Mouse (Mus musculus) MEL (cell line): Measurements from ENCODE around the gene Myrf.
"Not testable (repeated sequence)": the region's sequence is repeated elsewhere in the genome, so short reads cannot be mapped to it uniquely, and the experiment has no call there.

Experiments used
- CTCF ChIP-seq, 3 experiments: IDR thresholded peaks in 2 of 3; conservative IDR thresholded peaks in 1 of 3; 2 replicates each; pipeline ENCODE4 v1.5.1; 2011 to 2012; ENCODE audit warnings: low read length in 3 of 3, low read depth in 2 of 3, mild to moderate bottlenecking in 2 of 3, improper control_type of control experiment in 1 of 3, inconsistent platforms in 1 of 3, mixed read lengths in 1 of 3, moderate library complexity in 1 of 3; ENCODE audit not compliant: control insufficient read depth in 1 of 3, insufficient read depth in 1 of 3, poor library complexity in 1 of 3, severe bottlenecking in 1 of 3
- E2F4 ChIP-seq: IDR thresholded peaks from 2 replicates; pipeline ENCODE4 v1.6.1; 2011; ENCODE audit warnings: low read depth, low read length, improper control_type of control experiment, borderline replicate concordance
- EP300 ChIP-seq, 2 experiments: IDR thresholded peaks; 2 replicates each; pipeline ENCODE4 v1.6.1; 2011; ENCODE audit warnings: improper control_type of control experiment in 2 of 2, low read length in 2 of 2, low read depth in 1 of 2, mild to moderate bottlenecking in 1 of 2
- MAFK ChIP-seq: IDR thresholded peaks from 2 replicates; pipeline ENCODE4 v1.6.1; 2011; ENCODE audit warnings: low read depth, mild to moderate bottlenecking, low read length, improper control_type of control experiment, borderline replicate concordance
- MXI1 ChIP-seq: IDR thresholded peaks from 2 replicates; pipeline ENCODE4 v1.6.1; 2011; ENCODE audit warnings: mild to moderate bottlenecking, low read depth, low read length, improper control_type of control experiment
- POLR2A ChIP-seq, 2 experiments: IDR thresholded peaks; 2 replicates each; pipeline ENCODE4 v1.6.1; 2011 to 2012; ENCODE audit warnings: low read length in 2 of 2, mild to moderate bottlenecking in 2 of 2, control low read depth in 1 of 2, improper control_type of control experiment in 1 of 2, low read depth in 1 of 2, moderate library complexity in 1 of 2; ENCODE audit not compliant: control insufficient read depth in 1 of 2, insufficient read depth in 1 of 2, poor library complexity in 1 of 2
- TAL1 ChIP-seq: IDR thresholded peaks from 2 replicates; pipeline ENCODE4 v1.6.1; 2012; ENCODE audit warnings: mild to moderate bottlenecking, inconsistent platforms, low read length, moderate library complexity, mixed read lengths
- TCF12 ChIP-seq: IDR thresholded peaks from 2 replicates; pipeline ENCODE4 v1.6.1; 2014; ENCODE audit warnings: low read depth, mild to moderate bottlenecking, inconsistent platforms, low read length, improper control_type of control experiment, moderate library complexity
- UBTF ChIP-seq: IDR thresholded peaks from 2 replicates; pipeline ENCODE4 v1.6.1; 2012; ENCODE audit warnings: low read depth, mild to moderate bottlenecking, inconsistent platforms, low read length, improper control_type of control experiment, moderate library complexity, borderline replicate concordance; ENCODE audit not compliant: insufficient read depth
- USF1 ChIP-seq: IDR thresholded peaks from 2 replicates; pipeline ENCODE4 v1.6.1; 2014; ENCODE audit warnings: low read depth, mild to moderate bottlenecking, inconsistent platforms, low read length, improper control_type of control experiment, moderate library complexity
- USF2 ChIP-seq, 2 experiments: IDR thresholded peaks; 2 replicates each; pipeline ENCODE4 v1.6.1; 2011 to 2012; ENCODE audit warnings: improper control_type of control experiment in 2 of 2, low read length in 2 of 2, borderline replicate concordance in 1 of 2, inconsistent platforms in 1 of 2, low read depth in 1 of 2, mild to moderate bottlenecking in 1 of 2; ENCODE audit not compliant: insufficient read depth in 1 of 2
- ZC3H11A ChIP-seq: IDR thresholded peaks from 2 replicates; pipeline ENCODE4 v1.6.1; 2012; ENCODE audit warnings: low read depth, mild to moderate bottlenecking, inconsistent platforms, low read length, improper control_type of control experiment

- not testable (repeated sequence) for TF ChIP-seq TAL1; CTCF (IDR thresholded peaks at IDR 0.05 in 2 of 3, conservative IDR thresholded peaks at IDR 0.05 in 1 of 3; ENCODE audit: control insufficient read depth in 1 of 3, insufficient read depth in 1 of 3, low read depth in 2 of 3, low read length in 3 of 3, poor library complexity in 1 of 3, severe bottlenecking in 1 of 3); TCF12; ZC3H11A; EP300 (IDR thresholded peaks at IDR 0.05; ENCODE audit: low read depth in 1 of 2, low read length in 2 of 2); E2F4; POLR2A (IDR thresholded peaks at IDR 0.05; ENCODE audit: control insufficient read depth in 1 of 2, insufficient read depth in 1 of 2, low read depth in 1 of 2, low read length in 2 of 2, poor library complexity in 1 of 2); MXI1; USF1; UBTF; USF2 (IDR thresholded peaks at IDR 0.05; ENCODE audit: borderline replicate concordance in 1 of 2, insufficient read depth in 1 of 2, low read depth in 1 of 2, low read length in 2 of 2); MAFK
These were observed 70.7 kb downstream of the Myrf start for GRCm38 (mm10) chr19:10169692-10170330.
